Mouse (Mus musculus) small intestine, adult 2 months (tissue): ENCODE data around the gene Gipr.

Experiments used
- CTCF ChIP-seq: fragments of 200-500 bp; IDR thresholded peaks from 2 replicates; pipeline ENCODE4 v1.5.1; 2012; ENCODE audit warnings: low read depth, mild to moderate bottlenecking, control low read depth, inconsistent platforms, low read length, moderate library complexity, mixed read lengths; ENCODE audit not compliant: insufficient replicate concordance, insufficient read length; ENCODE audit errors: extremely low read depth
- POLR2A ChIP-seq: fragments of 200-500 bp; IDR thresholded peaks from 2 replicates; pipeline ENCODE4 v1.6.1; 2012; ENCODE audit warnings: low read depth, mild to moderate bottlenecking, control low read depth, inconsistent platforms, low read length, moderate library complexity

- no peak for TF ChIP-seq CTCF
- no peak for TF ChIP-seq POLR2A
Measured at GRCm38 (mm10) chr7:19148180-19148874, 17.6 kb downstream of the Gipr start.
